Mouse (Mus musculus): ENCODE data around the gene Pramel6. TPM values are rescaled to one million over a fixed set of nuclear protein-coding genes. Genes with fewer than 3 reads are reported as not detected.
"Not testable (repeated sequence)": the region's sequence is repeated elsewhere in the genome, so short reads cannot be mapped to it uniquely, and the experiment has no call there.

Gene Pramel6
- polyA plus RNA-seq (2015; fragmentation: Nextera tagmentation; extraction: Ambion mirVana) = not detected in 2 replicates

- ATAC-seq (ENCODE audit: insufficient read depth) = no peak
- H3K4me2 ChIP-seq = no peak within 1 kb of the TSS
- H3K36me3 ChIP-seq (replicated peaks) = no peaks in the 10 kb centered on the region
- H3K27ac ChIP-seq (replicated peaks) = no peak within 1 kb of the TSS
- 69% methylated on average over 6 of the region's 6 CpGs for WGBS (ENCODE audit: insufficient replicate concordance)
- H3K27me3 ChIP-seq = no peaks in the 10 kb centered on the region
- H3K4me1 ChIP-seq (replicated peaks) = no peaks in the 10 kb centered on the region
- H3K9ac ChIP-seq = no peak within 1 kb of the TSS
- H3K4me3 ChIP-seq (replicated peaks) = no peak within 1 kb of the TSS
- H3K9me3 ChIP-seq (replicated peaks) = no peaks in the 10 kb centered on the region
These were observed at the start of gene Pramel6 for GRCm38 (mm10) chr2:87506265-87506664. Gene Pramel6 (plus strand): TSS chr2:87506565.

- no peak overlapping the region for H3K27ac ChIP-seq (replicated peaks)
- H3K27me3 ChIP-seq = no peaks in the 10 kb centered on the region
- no peak overlapping the region for H3K4me3 ChIP-seq (replicated peaks)
- H3K36me3 ChIP-seq (replicated peaks) = no peaks in the 10 kb centered on the region
- WGBS (ENCODE audit: insufficient replicate concordance) = 68% methylated on average over 4 of the region's 4 CpGs
- ATAC-seq (ENCODE audit: insufficient read depth) = no peak
- no peak overlapping the region for H3K4me2 ChIP-seq
- H3K9ac ChIP-seq = no peak overlapping the region
- H3K4me1 ChIP-seq (replicated peaks) = no peaks in the 10 kb centered on the region
- no peaks in the 10 kb centered on the region for H3K9me3 ChIP-seq (replicated peaks)
These were observed 44.6 kb upstream of the Pramel6 start for GRCm38 (mm10) chr2:87461769-87462168.

GRCm38 (mm10) chr2:87480207-87480606 is 26.2 kb upstream of the Pramel6 start:
- H3K4me2 ChIP-seq = no peak overlapping the region
- no peak for ATAC-seq (ENCODE audit: insufficient read depth)

GRCm38 (mm10) chr2:87481158-87481557 is 25.2 kb upstream of the Pramel6 start:
- no peaks in the 10 kb centered on the region for H3K27me3 ChIP-seq
- H3K9me3 ChIP-seq (replicated peaks) = no peaks in the 10 kb centered on the region
- H3K36me3 ChIP-seq (replicated peaks) = no peaks in the 10 kb centered on the region
- no peak for ATAC-seq (ENCODE audit: insufficient read depth)
- no peak overlapping the region for H3K4me3 ChIP-seq (replicated peaks)
- H3K9ac ChIP-seq = no peak overlapping the region
- H3K27ac ChIP-seq (replicated peaks) = no peak overlapping the region
- H3K4me1 ChIP-seq (replicated peaks) = no peaks in the 10 kb centered on the region
- WGBS (ENCODE audit: insufficient replicate concordance) = 55% methylated on average over 4 of the region's 4 CpGs
- H3K4me2 ChIP-seq = no peak overlapping the region

More at GRCm38 (mm10) chr2:87480207-87480606, 26.2 kb upstream of the Pramel6 start:
- Histone ChIP-seq H3K4me1 (replicated peaks) (no peaks in the 10 kb centered on the region), H3K9me3 (replicated peaks) (no peaks in the 10 kb centered on the region), H3K27ac (replicated peaks) (no peak overlapping the region), H3K27me3 (no peaks in the 10 kb centered on the region), H3K9ac (no peak overlapping the region), H3K4me3 (replicated peaks) (no peak overlapping the region), H3K36me3 (replicated peaks) (no peaks in the 10 kb centered on the region)

- Histone ChIP-seq H3K9ac (no peak overlapping the region), H3K36me3 (replicated peaks) (no peaks in the 10 kb centered on the region), H3K9me3 (replicated peaks) (no peaks in the 10 kb centered on the region), H3K4me1 (replicated peaks) (no peaks in the 10 kb centered on the region), H3K4me2 (no peak overlapping the region), H3K27ac (replicated peaks) (no peak overlapping the region), H3K4me3 (replicated peaks) (no peak overlapping the region), H3K27me3 (no peaks in the 10 kb centered on the region)
- no peak for ATAC-seq (ENCODE audit: insufficient read depth)
- WGBS (ENCODE audit: insufficient replicate concordance) = 60% methylated on average over 2 of the region's 2 CpGs
These were observed 24.1 kb upstream of the Pramel6 start for GRCm38 (mm10) chr2:87482276-87482675.

- H3K4me2 ChIP-seq; H3K27ac ChIP-seq (replicated peaks); H3K4me1 ChIP-seq (replicated peaks); H3K27me3 ChIP-seq; H3K9me3 ChIP-seq (replicated peaks); H3K9ac ChIP-seq; H3K36me3 ChIP-seq (replicated peaks); H3K4me3 ChIP-seq (replicated peaks); ATAC-seq (ENCODE audit: insufficient read depth): not testable (repeated sequence)
- 74% methylated on average over 4 of the region's 5 CpGs for WGBS (ENCODE audit: insufficient replicate concordance)
These were observed 9.4 kb upstream of the Pramel6 start, which contains the start of gene Pramel7 for GRCm38 (mm10) chr2:87496993-87497392. Gene Pramel7 (minus strand): TSS chr2:87497093.

- no peaks in the 10 kb centered on the region for H3K36me3 ChIP-seq (replicated peaks)
- no peaks in the 10 kb centered on the region for H3K27me3 ChIP-seq
- no peak overlapping the region for H3K4me2 ChIP-seq
- no peak overlapping the region for H3K9ac ChIP-seq
- no peaks in the 10 kb centered on the region for H3K4me1 ChIP-seq (replicated peaks)
- WGBS (ENCODE audit: insufficient replicate concordance) = 62% methylated on average over 2 of the region's 2 CpGs
- H3K9me3 ChIP-seq (replicated peaks) = no peaks in the 10 kb centered on the region; the same call in 1 of the 2 replicates
- no peak for ATAC-seq (ENCODE audit: insufficient read depth)
- no peak overlapping the region for H3K4me3 ChIP-seq (replicated peaks)
- H3K27ac ChIP-seq (replicated peaks) = no peak overlapping the region
These were observed 8.7 kb downstream of the Pramel6 start for GRCm38 (mm10) chr2:87515046-87515445.

- Histone ChIP-seq H3K9me3 (replicated peaks) (no peaks in the 10 kb centered on the region; the same call in 1 of the 2 replicates), H3K27me3 (no peaks in the 10 kb centered on the region), H3K4me3 (replicated peaks) (no peak overlapping the region), H3K27ac (replicated peaks) (no peak overlapping the region), H3K4me1 (replicated peaks) (no peaks in the 10 kb centered on the region), H3K9ac (no peak overlapping the region), H3K4me2 (no peak overlapping the region), H3K36me3 (replicated peaks) (no peaks in the 10 kb centered on the region)
- no peak for ATAC-seq (ENCODE audit: insufficient read depth)
- 53% methylated on average over 8 of the region's 8 CpGs for WGBS (ENCODE audit: insufficient replicate concordance)
These were observed 9.2 kb downstream of the Pramel6 start for GRCm38 (mm10) chr2:87515457-87516060.

GRCm38 (mm10) chr2:87516581-87516980 is 10.2 kb downstream of the Pramel6 start:
- no peaks in the 10 kb centered on the region for H3K36me3 ChIP-seq (replicated peaks)
- ATAC-seq (ENCODE audit: insufficient read depth) = no peak
- WGBS (ENCODE audit: insufficient replicate concordance) = 52% methylated on average over 3 of the region's 3 CpGs
- H3K27me3 ChIP-seq = no peaks in the 10 kb centered on the region
- no peak overlapping the region for H3K27ac ChIP-seq (replicated peaks)
- H3K9me3 ChIP-seq (replicated peaks) = no peaks in the 10 kb centered on the region; the same call in 1 of the 2 replicates
- H3K9ac ChIP-seq = no peak overlapping the region
- H3K4me3 ChIP-seq (replicated peaks) = no peak overlapping the region
- no peak overlapping the region for H3K4me2 ChIP-seq
- no peaks in the 10 kb centered on the region for H3K4me1 ChIP-seq (replicated peaks)

- no peak for ATAC-seq (ENCODE audit: insufficient read depth)
- Histone ChIP-seq H3K4me1 (replicated peaks) (no peaks in the 10 kb centered on the region), H3K9me3 (replicated peaks) (no peaks in the 10 kb centered on the region; the same call in 1 of the 2 replicates), H3K27ac (replicated peaks) (no peak overlapping the region), H3K27me3 (no peaks in the 10 kb centered on the region), H3K9ac (no peak overlapping the region), H3K4me2 (no peak overlapping the region), H3K4me3 (replicated peaks) (no peak overlapping the region), H3K36me3 (replicated peaks) (no peaks in the 10 kb centered on the region)
- 57% methylated on average over 4 of the region's 4 CpGs for WGBS (ENCODE audit: insufficient replicate concordance)
These were observed 14.3 kb downstream of the Pramel6 start for GRCm38 (mm10) chr2:87520651-87521050.

GRCm38 (mm10) chr2:87525899-87526616 is 19.7 kb downstream of the Pramel6 start:
- H3K4me2 ChIP-seq; H3K4me3 ChIP-seq (replicated peaks); ATAC-seq (ENCODE audit: insufficient read depth); H3K9ac ChIP-seq; H3K9me3 ChIP-seq (replicated peaks); H3K4me1 ChIP-seq (replicated peaks); H3K27ac ChIP-seq (replicated peaks); H3K27me3 ChIP-seq; H3K36me3 ChIP-seq (replicated peaks): not testable (repeated sequence)
- WGBS (ENCODE audit: insufficient replicate concordance) = 33% methylated on average over 39 of the region's 39 CpGs
